In the genomic region with DNA sequence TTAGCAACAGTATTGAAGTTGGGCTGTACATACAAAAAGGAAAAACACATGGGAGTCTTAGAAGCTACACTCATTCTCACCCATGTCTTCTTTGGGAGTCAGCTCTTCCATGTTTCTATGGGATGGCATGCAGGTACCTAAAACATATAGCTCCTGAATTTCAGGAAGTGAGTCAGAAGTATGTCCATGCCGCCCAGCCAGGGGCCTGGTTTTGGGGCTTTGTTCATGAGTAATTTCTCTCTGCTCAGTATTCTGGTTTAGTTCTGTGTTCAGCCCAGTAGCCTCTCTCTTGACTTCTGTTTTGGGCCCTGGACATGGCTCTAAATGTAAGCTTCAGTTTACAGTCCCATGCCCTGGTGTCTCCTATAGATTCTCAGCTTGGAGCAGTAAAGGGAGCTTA, we compare ENCODE assay signal across 19 mouse cellular contexts.
"Had no signal": no experiment of that assay in that cellular context is flagged by ENCODE, and none has a peak within 500 bp of the region (broad histone marks: within the 10 kb centered on the region; RNA-seq: fewer than 3 reads in every experiment).

No protein-coding gene starts in this region.

- H3K27ac ChIP-seq: kidney, embryonic 15.5 days; left cerebral cortex, adult 2 months; liver, embryonic 13.5 days; neural tube, embryonic 12.5 days; stomach, postnatal 0 days had no signal

- H3K9ac ChIP-seq: kidney, embryonic 15.5 days; liver, embryonic 13.5 days; neural tube, embryonic 12.5 days; neural tube, embryonic 15.5 days had no signal

- H3K9me3 ChIP-seq: kidney, embryonic 15.5 days; liver, embryonic 13.5 days; neural tube, embryonic 12.5 days; neural tube, embryonic 15.5 days had no signal

- H3K4me3 ChIP-seq: kidney, embryonic 15.5 days; left cerebral cortex, adult 2 months; liver, embryonic 13.5 days; neural tube, embryonic 12.5 days; neural tube, embryonic 15.5 days had no signal

- H3K4me2 ChIP-seq: kidney, embryonic 15.5 days; liver, embryonic 13.5 days; neural tube, embryonic 12.5 days; neural tube, embryonic 15.5 days had no signal

- H3K36me3 ChIP-seq: kidney, embryonic 15.5 days; liver, embryonic 13.5 days; neural tube, embryonic 12.5 days; neural tube, embryonic 15.5 days had no signal

- H3K4me1 ChIP-seq: kidney, embryonic 15.5 days; liver, embryonic 13.5 days; neural tube, embryonic 12.5 days had no signal

- DNase-seq: kidney, adult 8-10 months; kidney, postnatal 10 days; kidney, postnatal 36 days; layer of hippocampus, postnatal 36 days; liver, embryonic 13.5 days; lung, adult 2 months; lung, postnatal 14 days; lung, postnatal 4 days; right cerebral cortex, adult 18-20 months; right cerebral cortex, postnatal 14 days; right cerebral cortex, postnatal 4 days; thymus, adult 2 months; thymus, postnatal 14 days; thymus, postnatal 4 days had no signal

- H3K27me3 ChIP-seq: kidney, embryonic 15.5 days; liver, embryonic 13.5 days; neural tube, embryonic 12.5 days; neural tube, embryonic 15.5 days had no signal
